Mouse (Mus musculus): ENCODE data around the gene Lrg1.

The Lrg1 gene

GRCm38 (mm10) chr17:56134463-56134971 lies 12.7 kb upstream of the Lrg1 start:
- peak; percentile 86 to 87 for DNase-seq

GRCm38 (mm10) chr17:56133457-56134363 lies 11.9 kb upstream of the Lrg1 start:
- DNase-seq = peak in 1 of 2 experiments; percentile 34

DNA sequence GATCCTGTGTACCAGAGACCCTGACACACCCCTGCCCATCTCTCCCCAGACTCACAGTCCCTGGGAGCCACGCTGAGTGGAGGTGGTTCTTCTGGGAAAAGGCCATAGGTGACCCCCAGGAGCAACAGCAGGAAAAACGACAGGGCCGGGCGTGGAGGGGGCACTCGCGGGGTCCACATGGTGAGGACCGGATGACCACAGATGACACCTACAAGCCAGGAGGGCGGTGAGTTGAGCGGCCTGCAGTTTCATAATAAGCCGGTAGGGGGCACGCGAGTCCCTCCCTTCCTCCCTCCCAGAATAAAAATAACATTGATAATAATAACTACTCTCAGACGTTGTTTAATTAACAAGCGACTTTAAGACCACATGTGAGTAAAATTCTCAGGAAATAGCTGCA lies 10.9 kb upstream of the Lrg1 start:
- peak; percentile 85 to 89 for DNase-seq

DNA sequence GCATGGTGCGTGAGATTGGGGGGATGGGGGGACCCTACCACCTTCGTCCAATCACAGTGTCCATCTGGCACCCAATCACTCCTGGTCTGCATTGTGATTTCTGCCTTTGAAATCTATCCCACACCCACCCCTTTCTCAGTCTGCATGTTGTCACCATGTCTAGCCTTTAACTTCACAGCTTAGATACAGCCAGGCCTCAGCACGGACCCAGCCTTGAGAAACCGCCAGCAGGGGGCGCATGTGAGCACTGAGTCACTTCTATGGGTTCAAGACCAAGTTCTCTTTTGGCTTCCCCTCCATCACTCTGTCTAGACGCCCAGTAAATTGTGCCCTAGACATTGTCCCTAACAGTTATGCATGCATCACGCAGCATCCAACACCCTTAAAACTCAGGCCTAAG lies 10.0 kb upstream of the Lrg1 start:
- DNase-seq = peak; percentile 89

- no peak for DNase-seq
Observed at GRCm38 (mm10) chr17:56131136-56131535, 9.3 kb upstream of the Lrg1 start.

DNA sequence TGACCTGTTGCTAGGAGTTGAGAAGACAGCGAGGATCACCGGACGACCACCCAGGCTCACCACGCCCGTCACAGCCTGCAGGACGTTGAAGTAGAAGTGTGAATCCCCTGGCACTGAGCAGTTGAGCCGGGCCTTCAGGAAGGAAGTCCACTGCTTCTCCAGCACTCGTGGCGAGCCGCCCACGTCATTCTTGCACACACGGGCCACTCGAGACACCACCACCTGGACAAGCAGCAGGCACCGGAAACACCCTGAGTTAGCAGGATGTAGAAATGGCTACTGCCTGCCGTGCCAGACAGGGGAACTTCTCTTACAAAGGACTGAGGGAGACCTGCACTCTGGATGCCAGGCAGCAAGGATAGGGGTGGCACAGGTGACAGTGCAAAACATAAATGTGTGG lies 6.4 kb upstream of the Lrg1 start:
- DNase-seq = no peak

DNA sequence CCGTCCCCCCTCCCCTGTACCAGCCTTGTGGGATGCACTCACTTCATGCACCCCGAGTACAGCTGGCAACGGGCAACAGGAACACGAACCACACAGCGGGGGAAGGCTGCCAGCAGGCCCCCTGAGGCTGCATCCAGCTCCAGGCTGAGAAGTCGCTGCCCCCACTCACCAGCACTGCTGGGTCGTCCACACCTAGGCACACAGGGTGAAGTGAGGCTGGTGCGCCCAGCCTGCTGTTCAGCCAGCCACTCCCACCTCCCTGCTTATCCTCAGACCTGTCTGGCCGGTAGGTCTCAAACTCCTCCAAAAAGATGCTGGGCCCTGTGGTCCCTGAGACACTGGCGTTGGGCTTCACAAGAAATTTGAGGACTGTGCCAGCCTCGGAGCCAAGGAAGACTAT lies 4.4 kb upstream of the Lrg1 start:
- DNase-seq = no peak

DNA sequence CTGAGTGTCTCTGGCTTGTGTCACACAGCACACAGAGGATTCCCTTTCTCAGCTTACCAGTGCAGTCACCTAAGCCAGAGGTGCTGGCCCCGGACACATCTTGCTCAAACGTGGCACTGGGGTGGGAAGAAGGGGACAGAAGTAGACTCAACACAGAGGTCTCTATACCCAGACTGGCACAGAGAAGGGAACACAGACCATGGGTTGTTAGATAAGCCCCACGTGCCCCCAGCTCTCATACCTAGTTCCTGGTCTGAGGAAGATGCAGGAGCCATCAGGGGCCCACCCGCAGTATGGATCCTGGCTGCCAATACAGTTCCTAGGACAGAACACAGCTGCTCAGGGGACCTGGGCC lies 3.5 kb upstream of the Lrg1 start:
- no peak for DNase-seq

GRCm38 (mm10) chr17:56124377-56125275 lies 2.8 kb upstream of the Lrg1 start:
- peak; percentile 73 to 74 for DNase-seq

DNA sequence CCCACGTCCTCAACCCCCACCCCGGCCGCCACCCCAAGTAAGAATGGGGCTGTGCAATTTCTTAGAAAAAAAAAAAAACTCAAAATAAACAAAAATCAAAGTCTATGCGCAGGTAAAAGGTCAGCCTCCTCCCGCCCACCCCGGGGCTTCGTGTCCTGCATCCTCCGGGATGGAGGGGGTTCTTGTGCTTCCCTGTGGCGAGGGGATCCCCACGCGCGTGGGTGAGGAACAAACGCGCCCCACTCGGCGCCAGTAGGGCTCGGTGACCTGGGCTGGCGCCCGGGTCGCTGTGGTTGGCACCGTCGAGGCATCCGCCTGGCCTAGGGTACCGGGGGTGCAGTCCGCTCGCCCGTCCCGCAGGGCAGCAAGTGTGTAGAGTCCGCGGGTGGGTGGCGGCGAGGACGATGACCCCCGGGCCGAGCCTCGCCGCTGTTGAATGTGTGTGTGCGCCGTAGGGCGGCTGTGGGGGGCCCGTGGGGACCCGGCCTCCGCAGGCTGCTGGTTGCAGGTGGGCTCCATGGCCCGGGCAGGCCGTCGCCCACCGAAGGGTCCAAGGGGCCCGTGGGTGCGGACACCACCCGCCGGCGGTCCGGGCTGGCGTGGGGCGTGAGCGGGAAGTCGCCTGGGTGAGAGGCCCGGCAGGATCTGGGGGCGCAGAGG lies 2.0 kb upstream of the Lrg1 start:
- DNase-seq = no peak

GRCm38 (mm10) chr17:56123161-56123560 lies 1.4 kb upstream of the Lrg1 start:
- no peak for DNase-seq

- no peak for DNase-seq
Observed at GRCm38 (mm10) chr17:56119981-56120880, 1.6 kb downstream of the Lrg1 start.

- DNase-seq = no peak
Observed at GRCm38 (mm10) chr17:56119431-56119830, 2.4 kb downstream of the Lrg1 start.

- no peak for DNase-seq
Observed at GRCm38 (mm10) chr17:56117251-56117710, 4.5 kb downstream of the Lrg1 start, which contains the start of gene Plin5. Plin5 (minus strand) TSS chr17:56117596.

- no peak for DNase-seq
Observed at GRCm38 (mm10) chr17:56116193-56116592, 5.6 kb downstream of the Lrg1 start.

- no peak for DNase-seq
Observed at GRCm38 (mm10) chr17:56112743-56113142, 9.1 kb downstream of the Lrg1 start.

GRCm38 (mm10) chr17:56111864-56112263 lies 9.9 kb downstream of the Lrg1 start:
- DNase-seq = peak; percentile 79

DNA sequence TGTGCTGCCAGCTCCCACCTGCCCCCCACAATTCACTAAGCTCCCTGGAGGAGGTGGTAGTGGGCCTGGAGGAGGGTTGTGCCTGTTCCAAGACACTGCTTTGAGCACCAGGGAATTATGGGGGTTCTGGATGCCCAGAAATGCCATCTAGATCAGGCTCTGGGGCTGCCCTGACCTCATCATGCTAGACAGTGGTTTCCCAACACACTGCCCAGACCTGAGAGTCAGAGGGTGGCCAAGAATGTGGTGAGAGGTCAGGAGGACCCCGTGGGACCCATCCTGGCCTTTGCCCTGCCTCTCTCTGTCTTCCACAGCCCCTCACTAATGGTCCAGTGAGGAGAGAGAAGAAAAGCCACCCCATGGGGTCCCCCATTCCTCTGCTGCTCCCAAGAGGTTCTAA lies 10.8 kb downstream of the Lrg1 start:
- DNase-seq = no peak

- DNase-seq = no peak
Observed at GRCm38 (mm10) chr17:56110571-56110970, 11.2 kb downstream of the Lrg1 start.

- DNase-seq = no peak
Observed at GRCm38 (mm10) chr17:56109219-56110051, 12.4 kb downstream of the Lrg1 start, which contains the start of gene Plin4. Plin4 (minus strand) TSS chr17:56109803.
